Mouse (Mus musculus) stomach, embryonic 16.5 days (tissue): ENCODE results near the gene Ccl4. TPM values are rescaled to one million over a fixed set of nuclear protein-coding genes. Genes with fewer than 3 reads are reported as not detected.

Experiments
- ATAC-seq: fragments of 200-750 bp; cut with Nextera tagmentation; 2 replicates; pipeline ENCODE4 v1.8.0; 2017; ENCODE audit warnings: moderate number of reproducible peaks, moderate TSS enrichment; ENCODE audit not compliant: insufficient read depth, low FRiP score
- H3K27ac ChIP-seq: fragments of 300-500 bp; sonication (generic); 2 replicates; pipeline ENCODE4 v1.5.1; 2014; ENCODE audit warnings: low read length
- H3K27me3 ChIP-seq: fragments of 300-500 bp; sonication (generic); 2 replicates; pipeline ENCODE4 v1.6.1; 2014; ENCODE audit warnings: low read length, control low read depth, mixed read lengths; ENCODE audit not compliant: control insufficient read depth, insufficient read depth
- H3K36me3 ChIP-seq: fragments of 300-500 bp; sonication (generic); 2 replicates; pipeline ENCODE4 v1.6.1; 2014; ENCODE audit warnings: low read length; ENCODE audit not compliant: control insufficient read depth, insufficient read depth
- H3K4me1 ChIP-seq: fragments of 300-500 bp; sonication (generic); 2 replicates; pipeline ENCODE4 v1.6.1; 2014; ENCODE audit warnings: low read length, control low read depth, mixed read lengths; ENCODE audit not compliant: control insufficient read depth, insufficient read depth
- H3K4me2 ChIP-seq: fragments of 300-500 bp; sonication (generic); 2 replicates; pipeline ENCODE4 v1.6.1; 2014; ENCODE audit warnings: low read depth, low read length, mixed read lengths
- H3K4me3 ChIP-seq: fragments of 300-500 bp; sonication (generic); replicated peaks from 2 replicates; pipeline ENCODE4 v1.5.1; 2014; ENCODE audit warnings: mild to moderate bottlenecking, low read length
- H3K9ac ChIP-seq: fragments of 300-500 bp; sonication (generic); 2 replicates; pipeline ENCODE4 v1.6.1; 2014; ENCODE audit warnings: low read length
- H3K9me3 ChIP-seq: fragments of 300-500 bp; sonication (generic); replicated peaks from 2 replicates; pipeline ENCODE4 v1.6.1; 2016; ENCODE audit warnings: low read length, control low read depth; ENCODE audit not compliant: control insufficient read depth
- WGBS: fragments of 180-500 bp; shearing (Covaris S2); extraction: QIAGEN DNeasy Blood & Tissue Kit; methylation state at CpG from one replicate; pipeline ENCODE4 v1.1.7; 2014; 5-methylcytosine and 5-hydroxymethylcytosine counted together
- polyA plus RNA-seq: library from polyadenylated mRNA; unstranded; fragments of >200 nt; fragmentation: Nextera tagmentation; extraction: Ambion mirVana; gene quantifications from 2 replicates; pipeline ENCODE4 v1.2.1, GENCODE M21; 2015

Ccl4 gene
- polyA plus RNA-seq, 1 experiment from 2014 or later, result 1.1 TPM

DNA sequence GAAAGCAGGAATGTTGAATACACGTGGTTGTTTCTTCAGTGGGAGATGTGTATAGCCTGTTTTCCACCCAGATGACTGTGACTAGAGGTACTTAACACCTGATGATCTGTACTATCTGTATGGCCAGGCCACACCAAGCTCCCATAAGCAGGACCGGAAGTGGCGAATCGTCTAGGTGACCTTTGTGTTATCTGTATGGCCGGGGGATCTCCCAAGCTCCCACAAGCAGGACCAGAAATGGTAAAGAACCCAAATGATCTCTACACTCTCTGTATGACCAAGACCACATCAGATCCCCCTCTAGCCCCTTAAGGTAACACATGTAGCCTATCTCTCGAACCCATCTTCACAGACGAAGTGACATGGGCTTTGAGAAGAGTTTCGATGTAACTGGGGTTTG lies 7.8 kb upstream of the Ccl4 start:
- no peak overlapping the region for H3K4me3 ChIP-seq
- H3K4me2 ChIP-seq, result no peak overlapping the region
- no peaks in the 10 kb centered on the region for H3K27me3 ChIP-seq
- no peak for ATAC-seq
- no peak overlapping the region for H3K27ac ChIP-seq
- H3K36me3 ChIP-seq, result no peaks in the 10 kb centered on the region
- no peak overlapping the region for H3K9ac ChIP-seq
- 87% methylated on average over 8 of the region's 8 CpGs for WGBS
- no peaks in the 10 kb centered on the region for H3K4me1 ChIP-seq
- no peaks in the 10 kb centered on the region for H3K9me3 ChIP-seq

DNA sequence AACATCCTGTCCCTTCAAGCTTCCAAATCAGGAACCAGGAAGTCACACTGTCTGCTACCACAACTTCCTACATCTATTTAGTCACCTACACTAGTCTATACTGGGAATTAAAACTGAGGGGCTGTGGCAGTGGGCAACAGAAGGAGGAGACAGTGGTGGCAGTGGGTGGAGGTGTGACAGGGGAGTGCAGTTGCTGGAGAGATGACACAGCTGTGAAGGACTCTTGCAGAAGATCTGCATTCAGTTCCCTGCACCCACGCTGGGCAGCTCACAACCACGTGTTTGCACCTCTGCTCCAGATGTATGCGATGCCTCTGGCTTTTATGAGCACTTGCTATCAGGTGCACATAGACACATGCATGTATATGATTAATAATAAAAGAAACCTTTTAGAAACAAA lies 4.9 kb upstream of the Ccl4 start:
- H3K4me3 ChIP-seq, result no peak overlapping the region

DNA sequence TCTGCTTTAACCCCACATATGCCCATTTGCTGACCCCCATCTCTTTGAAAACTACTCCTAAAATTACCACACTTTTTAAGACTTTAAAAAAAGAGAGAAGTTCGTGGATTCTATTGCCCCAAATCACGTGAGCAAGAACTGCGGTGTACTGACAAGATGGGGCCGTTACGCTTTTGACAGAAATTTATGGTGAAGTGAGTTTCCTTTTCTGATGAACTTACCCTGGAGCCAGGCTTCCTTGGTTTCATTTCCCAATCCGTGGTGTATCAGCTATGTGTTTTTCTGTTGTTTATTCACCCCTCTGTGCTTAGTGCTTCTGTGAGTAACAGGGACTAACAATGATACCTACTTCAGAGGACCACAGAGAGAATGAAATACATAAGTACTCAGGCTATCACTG lies 3.6 kb upstream of the Ccl4 start:
- Histone ChIP-seq H3K4me2 (no peak overlapping the region), H3K9ac (no peak overlapping the region), H3K4me3 (no peak overlapping the region), H3K9me3 (no peaks in the 10 kb centered on the region), H3K4me1 (no peaks in the 10 kb centered on the region), H3K36me3 (no peaks in the 10 kb centered on the region), H3K27me3 (no peaks in the 10 kb centered on the region), H3K27ac (no peak overlapping the region)
- ATAC-seq, result no peak
- WGBS, result 66% methylated on average over 6 of the region's 6 CpGs

More for the DNA sequence above, 4.9 kb upstream of the Ccl4 start:
- ATAC-seq, result no peak
- Histone ChIP-seq H3K4me1 (no peaks in the 10 kb centered on the region), H3K9me3 (no peaks in the 10 kb centered on the region), H3K27me3 (no peaks in the 10 kb centered on the region), H3K4me2 (no peak overlapping the region), H3K36me3 (no peaks in the 10 kb centered on the region), H3K9ac (no peak overlapping the region), H3K27ac (no peak overlapping the region)
- 73% methylated on average over 3 of the region's 3 CpGs for WGBS

DNA sequence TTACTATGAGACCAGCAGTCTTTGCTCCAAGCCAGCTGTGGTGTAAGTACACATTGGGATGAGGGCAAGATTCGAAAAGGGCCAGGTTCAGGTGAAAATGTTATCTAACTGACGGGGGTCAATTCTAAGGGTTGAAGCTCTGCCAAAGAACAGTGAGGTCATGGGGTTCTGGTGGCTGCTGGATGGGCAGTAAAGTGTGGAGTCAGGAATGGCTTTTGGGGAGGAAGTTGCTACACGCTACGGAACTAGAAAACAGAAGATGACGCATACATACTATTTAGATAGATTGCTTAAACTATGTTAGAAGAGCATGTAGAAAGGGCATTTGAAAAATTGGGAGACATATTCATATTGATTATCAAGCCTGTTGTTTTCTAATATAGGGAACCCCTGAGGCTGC lies 1.1 kb downstream of the Ccl4 start:
- Histone ChIP-seq H3K9ac (no peak overlapping the region), H3K27ac (no peak overlapping the region), H3K4me3 (no peak overlapping the region), H3K4me2 (no peak overlapping the region), H3K4me1 (no peaks in the 10 kb centered on the region), H3K27me3 (no peaks in the 10 kb centered on the region), H3K36me3 (no peaks in the 10 kb centered on the region), H3K9me3 (no peaks in the 10 kb centered on the region)
- 55% methylated on average over 5 of the region's 5 CpGs for WGBS
- no peak for ATAC-seq

DNA sequence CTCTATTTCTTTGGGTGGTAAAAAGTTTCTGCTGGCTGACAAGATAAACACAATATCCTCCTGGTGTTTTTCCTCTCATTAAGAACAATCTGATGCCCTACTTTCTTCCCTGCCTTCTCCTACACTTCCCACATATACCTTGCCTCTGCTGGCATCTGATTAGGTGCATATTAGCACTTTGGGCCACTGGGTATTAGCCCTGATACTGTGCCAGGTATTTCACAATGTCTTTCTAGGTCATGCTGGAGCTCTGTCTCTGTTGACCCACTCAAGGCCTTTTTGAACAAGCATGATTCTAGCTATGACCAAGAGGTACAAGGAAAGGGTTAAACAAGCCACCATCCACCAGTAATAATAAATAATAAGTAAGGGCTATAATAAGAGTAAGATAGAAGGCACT lies 9.4 kb downstream of the Ccl4 start:
- H3K4me1 ChIP-seq, result no peaks in the 10 kb centered on the region
- no peak overlapping the region for H3K4me2 ChIP-seq
- no peaks in the 10 kb centered on the region for H3K9me3 ChIP-seq
- H3K27me3 ChIP-seq, result no peaks in the 10 kb centered on the region
- H3K4me3 ChIP-seq, result no peak overlapping the region
- no peak overlapping the region for H3K9ac ChIP-seq
- ATAC-seq, result no peak
- H3K36me3 ChIP-seq, result no peaks in the 10 kb centered on the region
- H3K27ac ChIP-seq, result no peak overlapping the region

DNA sequence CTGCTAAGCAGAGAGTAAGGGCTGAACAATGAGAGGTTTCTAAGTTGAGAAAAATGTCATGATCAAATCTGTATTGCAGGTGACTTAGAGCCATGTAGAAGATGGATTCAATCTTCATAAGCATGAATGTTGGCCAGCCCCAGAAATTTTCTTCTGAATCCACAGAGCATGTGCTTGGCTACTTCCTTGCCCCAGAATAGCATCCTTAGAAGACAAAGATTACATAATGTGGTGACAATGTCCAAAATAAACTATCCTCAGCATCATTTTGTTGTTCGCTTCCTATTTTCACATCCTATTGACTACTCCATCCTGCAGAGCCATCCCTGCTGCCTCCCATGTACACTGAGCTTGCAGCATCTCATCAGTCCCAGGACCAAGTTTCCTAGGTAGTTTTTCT lies 13.3 kb downstream of the Ccl4 start:
- WGBS, result 86% methylated on average over 1 of the region's 1 CpGs
- H3K9ac ChIP-seq, result no peak overlapping the region
- H3K27me3 ChIP-seq, result no peaks in the 10 kb centered on the region
- H3K4me3 ChIP-seq, result no peak overlapping the region
- H3K36me3 ChIP-seq, result no peaks in the 10 kb centered on the region
- no peaks in the 10 kb centered on the region for H3K4me1 ChIP-seq
- H3K9me3 ChIP-seq, result no peaks in the 10 kb centered on the region
- ATAC-seq, result no peak
- no peak overlapping the region for H3K27ac ChIP-seq
- no peak overlapping the region for H3K4me2 ChIP-seq

DNA sequence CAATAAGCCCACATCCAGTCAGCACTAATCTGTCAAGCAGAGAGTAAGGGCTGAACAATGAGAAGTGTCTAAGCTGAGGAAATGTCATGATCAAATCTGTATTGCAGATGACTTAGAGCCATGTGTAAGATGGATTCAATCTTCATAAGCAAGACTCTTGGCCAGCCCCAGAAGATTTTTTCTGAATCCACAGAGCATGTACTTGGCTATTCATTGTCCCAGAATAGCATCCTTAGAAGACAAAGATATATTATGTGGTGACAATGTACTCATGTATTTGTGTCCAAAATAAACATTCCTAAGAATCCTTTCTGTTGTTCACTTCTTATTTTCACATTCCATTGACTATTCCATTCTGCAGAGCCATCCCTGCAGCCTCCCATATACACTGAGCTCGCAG lies 27.5 kb downstream of the Ccl4 start:
- Histone ChIP-seq H3K4me3 (no peak overlapping the region), H3K27ac (no peak overlapping the region), H3K36me3 (no peaks in the 10 kb centered on the region), H3K9me3 (no peaks in the 10 kb centered on the region), H3K4me2 (no peak overlapping the region), H3K27me3 (no peaks in the 10 kb centered on the region), H3K9ac (no peak overlapping the region), H3K4me1 (no peaks in the 10 kb centered on the region)
- no peak for ATAC-seq
- 82% methylated on average over 1 of the region's 1 CpGs for WGBS

DNA sequence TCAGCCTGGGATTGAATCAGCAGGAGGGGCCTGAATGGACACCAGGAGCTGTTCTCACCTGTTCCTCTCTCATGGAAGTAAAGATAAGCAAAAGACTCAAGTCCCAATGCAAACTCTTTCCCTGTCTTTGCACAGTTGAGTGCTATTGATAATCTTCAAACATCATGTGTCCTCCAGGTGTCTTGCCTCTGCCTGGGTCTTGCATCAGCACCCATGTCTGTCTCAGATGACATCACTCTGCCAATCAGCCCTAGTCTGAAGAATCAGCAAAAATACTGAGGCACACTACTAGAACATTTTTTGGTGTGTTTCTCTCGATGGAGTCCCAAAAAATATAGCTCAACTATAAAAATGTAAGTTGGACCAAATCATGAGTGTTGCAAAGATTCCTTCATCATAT lies 29.6 kb downstream of the Ccl4 start:
- Histone ChIP-seq H3K9me3 (no peaks in the 10 kb centered on the region), H3K4me2 (no peak overlapping the region), H3K27me3 (no peaks in the 10 kb centered on the region), H3K36me3 (no peaks in the 10 kb centered on the region), H3K9ac (no peak overlapping the region), H3K27ac (no peak overlapping the region), H3K4me1 (no peaks in the 10 kb centered on the region), H3K4me3 (no peak overlapping the region)
- 67% methylated on average over 1 of the region's 1 CpGs for WGBS
- ATAC-seq, result no peak

DNA sequence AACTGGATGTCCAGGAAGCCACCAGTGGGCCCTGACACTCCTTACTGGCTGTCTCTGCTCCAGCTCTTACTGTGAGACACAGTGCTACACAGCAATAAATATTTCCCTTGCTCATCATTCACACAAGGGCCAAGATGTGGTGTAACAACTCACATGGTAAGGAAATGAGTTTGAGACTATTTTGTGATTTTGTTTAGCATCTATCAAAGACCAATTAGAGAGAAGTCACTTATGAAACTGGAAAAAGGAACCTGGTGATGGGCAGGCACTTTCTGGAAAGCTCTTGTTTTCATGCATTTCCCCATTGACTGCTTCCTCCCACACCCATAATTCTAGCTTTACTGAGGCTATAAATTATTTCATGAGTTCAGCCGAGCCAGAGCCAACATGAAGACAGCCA lies 41.3 kb downstream of the Ccl4 start, which contains the start of gene Wfdc17:
Gene Wfdc17, plus strand, starts transcription at position 287 of the 400 bp plus-strand sequence.
- no peaks in the 10 kb centered on the region for H3K9me3 ChIP-seq
- no peaks in the 10 kb centered on the region for H3K4me1 ChIP-seq
- no peak within 1 kb of the TSS for H3K4me3 ChIP-seq
- no peak within 1 kb of the TSS for H3K27ac ChIP-seq
- 39% methylated on average over 1 of the region's 1 CpGs for WGBS
- H3K27me3 ChIP-seq, result no peaks in the 10 kb centered on the region
- H3K4me2 ChIP-seq, result no peak within 1 kb of the TSS
- ATAC-seq, result no peak
- no peaks in the 10 kb centered on the region for H3K36me3 ChIP-seq
- no peak within 1 kb of the TSS for H3K9ac ChIP-seq

DNA sequence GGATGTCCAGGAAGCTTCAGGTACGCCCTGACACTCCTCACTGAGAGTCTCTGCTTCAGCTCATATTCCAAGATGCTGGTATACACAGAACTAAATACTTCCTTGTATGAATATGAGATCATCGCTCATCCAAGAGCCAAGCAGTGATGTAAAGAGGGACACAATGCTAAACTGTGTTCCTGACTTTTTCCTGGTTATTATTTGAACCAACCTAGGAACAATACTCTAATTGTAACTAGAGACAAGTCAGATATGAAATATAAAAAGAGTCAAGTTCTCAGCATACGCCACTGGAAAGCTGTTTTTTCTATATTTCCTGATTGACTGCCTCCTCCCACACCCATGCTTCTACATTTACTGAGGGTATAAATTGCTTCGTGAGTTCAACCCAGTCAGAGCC lies 46.3 kb downstream of the Ccl4 start, which contains the start of gene Wfdc18:
Gene Wfdc18, plus strand, starts transcription at position 301 of the 400 bp plus-strand sequence.
- no peak for ATAC-seq
- H3K9ac ChIP-seq, result no peak within 1 kb of the TSS
- no peaks in the 10 kb centered on the region for H3K27me3 ChIP-seq
- H3K4me2 ChIP-seq, result no peak within 1 kb of the TSS
- H3K4me3 ChIP-seq, result no peak within 1 kb of the TSS
- no peaks in the 10 kb centered on the region for H3K4me1 ChIP-seq
- H3K27ac ChIP-seq, result no peak within 1 kb of the TSS
- 63% methylated on average over 4 of the region's 4 CpGs for WGBS
- H3K36me3 ChIP-seq, result no peaks in the 10 kb centered on the region
- H3K9me3 ChIP-seq, result no peaks in the 10 kb centered on the region
